Mouse (Mus musculus): Measurements from ENCODE around the gene Cpsf2.

GRCm38 (mm10) chr12:102029184-102029583, 53.4 kb downstream of the Cpsf2 start:
- TF ChIP-seq GATA1 (IDR thresholded peaks at IDR 0.05; ENCODE audit: borderline replicate concordance, low read length) (no peak), FLI1 (IDR thresholded peaks at IDR 0.05; ENCODE audit: low read length) (no peak)

Measured in megakaryocyte, embryonic 14.5 days (primary cell).